Mouse (Mus musculus): Measurements from ENCODE around the gene Nrtn. TPM values are rescaled to one million over a fixed set of nuclear protein-coding genes. Genes with fewer than 3 reads are reported as not detected.

Gene Nrtn
- polyA plus RNA-seq, 1 experiment from 2014 or later: 4.5 TPM

- ATAC-seq (ENCODE audit: insufficient read depth, low FRiP score): peak; percentile 95
- no peaks in the 10 kb centered on the region for H3K9me3 ChIP-seq (replicated peaks; ENCODE audit: control insufficient read depth, low read length)
These were observed 40.5 kb downstream of the Nrtn start for GRCm38 (mm10) chr17:56716655-56717362.

GRCm38 (mm10) chr17:56715914-56716654, 41.2 kb downstream of the Nrtn start:
- no peaks in the 10 kb centered on the region for H3K9me3 ChIP-seq (replicated peaks; ENCODE audit: control insufficient read depth, low read length)
- peak overlapping the region; percentile 72 for H3K9ac ChIP-seq (ENCODE audit: low read length)
- no peak for ATAC-seq (ENCODE audit: insufficient read depth, low FRiP score)
- peak overlapping the region; percentile 57 for H3K4me2 ChIP-seq (ENCODE audit: low read depth, low read length)
- no peaks in the 10 kb centered on the region for H3K27me3 ChIP-seq (ENCODE audit: control insufficient read depth, insufficient read depth, low read length)
- no peaks in the 10 kb centered on the region for H3K36me3 ChIP-seq (ENCODE audit: control insufficient read depth, insufficient read depth, low read length)
- H3K4me1 ChIP-seq (ENCODE audit: control insufficient read depth, insufficient read depth, low read length): peaks cover 23% of the 10 kb centered on the region
- H3K4me3 ChIP-seq (replicated peaks; ENCODE audit: low read length): peak overlapping the region; percentile 93
- WGBS: 22% methylated on average over 22 of the region's 22 CpGs
- peak overlapping the region; percentile 50; the same call in 1 of the 2 replicates for H3K27ac ChIP-seq (ENCODE audit: low read length)

More at GRCm38 (mm10) chr17:56716655-56717362, 40.5 kb downstream of the Nrtn start:
- peak overlapping the region; percentile 57 for H3K4me2 ChIP-seq (ENCODE audit: low read depth, low read length)
- under 1% methylated on average over 54 of the region's 55 CpGs for WGBS
- peak overlapping the region; percentile 92 for H3K9ac ChIP-seq (ENCODE audit: low read length)
- H3K27me3 ChIP-seq (ENCODE audit: control insufficient read depth, insufficient read depth, low read length): no peaks in the 10 kb centered on the region
- H3K4me3 ChIP-seq (replicated peaks; ENCODE audit: low read length): peak overlapping the region; percentile 93
- H3K4me1 ChIP-seq (ENCODE audit: control insufficient read depth, insufficient read depth, low read length): peaks cover 23% of the 10 kb centered on the region
- H3K36me3 ChIP-seq (ENCODE audit: control insufficient read depth, insufficient read depth, low read length): no peaks in the 10 kb centered on the region
- peak overlapping the region; percentile 88 for H3K27ac ChIP-seq (ENCODE audit: low read length)

- Histone ChIP-seq H3K9ac (ENCODE audit: low read length) (peak overlapping the region; percentile 72), H3K4me3 (replicated peaks; ENCODE audit: low read length) (no peak overlapping the region), H3K4me1 (ENCODE audit: control insufficient read depth, insufficient read depth, low read length) (peaks cover 23% of the 10 kb centered on the region), H3K36me3 (ENCODE audit: control insufficient read depth, insufficient read depth, low read length) (peaks cover 5% of the 10 kb centered on the region; the same call in 1 of the 2 replicates), H3K9me3 (replicated peaks; ENCODE audit: control insufficient read depth, low read length) (no peaks in the 10 kb centered on the region), H3K27ac (ENCODE audit: low read length) (no peak overlapping the region), H3K27me3 (ENCODE audit: control insufficient read depth, insufficient read depth, low read length) (no peaks in the 10 kb centered on the region), H3K4me2 (ENCODE audit: low read depth, low read length) (0 out of 2 replicates have a peak overlapping the region, but pooled peaks have one; percentile 57)
- WGBS: 57% methylated on average over 11 of the region's 11 CpGs
- no peak for ATAC-seq (ENCODE audit: insufficient read depth, low FRiP score)
These were observed 42.0 kb downstream of the Nrtn start for GRCm38 (mm10) chr17:56715360-56715759.

GRCm38 (mm10) chr17:56709708-56710107, 47.6 kb downstream of the Nrtn start:
- Histone ChIP-seq H3K36me3 (ENCODE audit: control insufficient read depth, insufficient read depth, low read length) (peaks cover 54% of the 10 kb centered on the region), H3K4me1 (ENCODE audit: control insufficient read depth, insufficient read depth, low read length) (no peaks in the 10 kb centered on the region), H3K27ac (ENCODE audit: low read length) (no peak overlapping the region), H3K4me3 (replicated peaks; ENCODE audit: low read length) (no peak overlapping the region), H3K9me3 (replicated peaks; ENCODE audit: control insufficient read depth, low read length) (no peaks in the 10 kb centered on the region), H3K4me2 (ENCODE audit: low read depth, low read length) (no peak overlapping the region), H3K9ac (ENCODE audit: low read length) (no peak overlapping the region), H3K27me3 (ENCODE audit: control insufficient read depth, insufficient read depth, low read length) (no peaks in the 10 kb centered on the region)
- ATAC-seq (ENCODE audit: insufficient read depth, low FRiP score): no peak
- WGBS: 84% methylated on average over 3 of the region's 3 CpGs

- 82% methylated on average over 4 of the region's 4 CpGs for WGBS
- no peaks in the 10 kb centered on the region for H3K27me3 ChIP-seq (ENCODE audit: control insufficient read depth, insufficient read depth, low read length)
- H3K36me3 ChIP-seq (ENCODE audit: control insufficient read depth, insufficient read depth, low read length): peaks cover 59% of the 10 kb centered on the region
- H3K9me3 ChIP-seq (replicated peaks; ENCODE audit: control insufficient read depth, low read length): no peaks in the 10 kb centered on the region
- H3K4me2 ChIP-seq (ENCODE audit: low read depth, low read length): no peak overlapping the region
- no peak for ATAC-seq (ENCODE audit: insufficient read depth, low FRiP score)
- no peak overlapping the region for H3K27ac ChIP-seq (ENCODE audit: low read length)
- H3K4me3 ChIP-seq (replicated peaks; ENCODE audit: low read length): no peak overlapping the region
- no peaks in the 10 kb centered on the region for H3K4me1 ChIP-seq (ENCODE audit: control insufficient read depth, insufficient read depth, low read length)
- H3K9ac ChIP-seq (ENCODE audit: low read length): no peak overlapping the region
These were observed 48.6 kb downstream of the Nrtn start for GRCm38 (mm10) chr17:56708692-56709091.

GRCm38 (mm10) chr17:56706515-56706914, 50.8 kb downstream of the Nrtn start:
- Histone ChIP-seq H3K27me3 (ENCODE audit: control insufficient read depth, insufficient read depth, low read length) (no peaks in the 10 kb centered on the region), H3K9ac (ENCODE audit: low read length) (no peak overlapping the region), H3K36me3 (ENCODE audit: control insufficient read depth, insufficient read depth, low read length) (peaks cover 76% of the 10 kb centered on the region), H3K27ac (ENCODE audit: low read length) (no peak overlapping the region), H3K4me1 (ENCODE audit: control insufficient read depth, insufficient read depth, low read length) (no peaks in the 10 kb centered on the region), H3K4me2 (ENCODE audit: low read depth, low read length) (no peak overlapping the region), H3K4me3 (replicated peaks; ENCODE audit: low read length) (no peak overlapping the region), H3K9me3 (replicated peaks; ENCODE audit: control insufficient read depth, low read length) (no peaks in the 10 kb centered on the region)
- no peak for ATAC-seq (ENCODE audit: insufficient read depth, low FRiP score)
- WGBS: 91% methylated on average over 1 of the region's 1 CpGs

GRCm38 (mm10) chr17:56703038-56703437, 54.3 kb downstream of the Nrtn start:
- no peak for ATAC-seq (ENCODE audit: insufficient read depth, low FRiP score)
- Histone ChIP-seq H3K27ac (ENCODE audit: low read length) (no peak overlapping the region), H3K4me3 (replicated peaks; ENCODE audit: low read length) (no peak overlapping the region), H3K4me1 (ENCODE audit: control insufficient read depth, insufficient read depth, low read length) (no peaks in the 10 kb centered on the region), H3K9ac (ENCODE audit: low read length) (no peak overlapping the region), H3K27me3 (ENCODE audit: control insufficient read depth, insufficient read depth, low read length) (no peaks in the 10 kb centered on the region), H3K4me2 (ENCODE audit: low read depth, low read length) (no peak overlapping the region), H3K9me3 (replicated peaks; ENCODE audit: control insufficient read depth, low read length) (no peaks in the 10 kb centered on the region), H3K36me3 (ENCODE audit: control insufficient read depth, insufficient read depth, low read length) (peaks cover 65% of the 10 kb centered on the region)
- WGBS: 83% methylated on average over 4 of the region's 4 CpGs
